Mouse (Mus musculus) heart, adult 11 months (tissue): ENCODE measurements around the gene Cnep1r1.

Experiments used
- DNase-seq: peaks from one replicate; pipeline ENCODE4 v3.0.0; 2022

The Cnep1r1 gene

DNA sequence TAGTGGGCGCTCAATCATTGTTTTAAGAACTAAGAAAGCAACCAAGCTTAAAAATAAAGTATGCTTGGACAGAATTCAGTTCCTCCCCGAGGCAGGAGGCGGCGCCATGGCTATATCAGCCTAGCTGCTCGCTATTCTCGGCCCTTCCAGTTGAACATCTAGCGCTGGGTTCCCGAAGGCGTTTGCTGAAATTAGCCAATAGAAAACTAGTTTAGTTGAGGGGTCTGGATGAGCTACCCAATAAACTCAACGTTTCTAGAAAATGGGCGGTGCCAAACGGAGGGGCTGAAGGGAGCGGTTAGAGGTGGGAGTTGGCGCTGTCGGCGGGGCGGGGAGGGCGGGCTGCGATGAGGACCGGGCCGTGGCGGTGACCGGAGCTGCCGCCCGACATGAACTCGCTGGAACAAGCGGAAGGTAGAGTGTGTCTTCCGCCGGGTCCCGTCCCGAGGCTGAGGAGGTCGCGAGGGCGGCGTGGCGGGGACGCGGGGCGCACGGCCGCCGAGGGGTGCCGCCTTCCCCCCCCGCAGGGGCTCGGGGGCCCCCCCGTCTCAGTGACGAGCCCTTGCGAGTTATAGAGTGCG, at the start of gene Cnep1r1:
TSS of gene Cnep1r1 (plus strand) at position 314 of the 581 bp plus-strand sequence.
- peak; percentile 99 for DNase-seq

DNA sequence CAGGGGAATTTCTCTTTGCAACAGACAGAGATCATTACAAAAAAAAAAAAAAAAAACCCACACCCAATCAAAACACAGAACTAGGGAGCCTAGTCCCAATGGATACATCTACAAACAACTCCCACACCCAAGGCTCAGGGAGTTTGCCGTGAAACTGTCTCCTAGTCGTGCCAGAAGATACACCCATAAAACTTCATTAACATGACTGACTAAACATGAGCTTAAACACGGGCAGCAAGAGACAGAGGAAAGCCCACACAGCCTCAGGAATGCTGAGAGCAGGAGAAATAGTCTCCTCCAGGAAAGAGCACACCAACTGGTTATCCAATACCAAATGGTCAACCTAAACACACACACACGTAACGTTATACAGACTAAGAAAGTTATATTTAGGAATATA, 36.4 kb upstream of the Cnep1r1 start:
- DNase-seq: peak; percentile 28

DNA sequence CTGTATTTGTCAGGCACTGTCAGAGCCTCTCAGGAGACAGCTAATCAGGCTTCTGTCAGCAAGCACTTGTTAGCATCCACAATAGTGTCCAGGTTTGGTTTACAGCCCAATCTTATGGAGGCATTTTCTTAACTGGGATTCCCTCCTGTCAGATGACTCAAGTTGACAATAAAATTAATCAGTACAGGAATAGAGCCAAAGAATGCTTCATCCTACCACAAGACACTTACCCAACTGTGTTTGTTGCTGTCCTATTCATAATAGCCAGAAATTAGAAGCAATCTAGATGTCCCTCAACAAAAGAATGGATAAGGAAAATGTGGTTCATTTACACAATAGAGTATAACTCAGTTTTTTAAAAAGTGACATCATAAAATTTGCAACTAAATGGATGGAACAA, 30.6 kb upstream of the Cnep1r1 start:
- no peak for DNase-seq

DNA sequence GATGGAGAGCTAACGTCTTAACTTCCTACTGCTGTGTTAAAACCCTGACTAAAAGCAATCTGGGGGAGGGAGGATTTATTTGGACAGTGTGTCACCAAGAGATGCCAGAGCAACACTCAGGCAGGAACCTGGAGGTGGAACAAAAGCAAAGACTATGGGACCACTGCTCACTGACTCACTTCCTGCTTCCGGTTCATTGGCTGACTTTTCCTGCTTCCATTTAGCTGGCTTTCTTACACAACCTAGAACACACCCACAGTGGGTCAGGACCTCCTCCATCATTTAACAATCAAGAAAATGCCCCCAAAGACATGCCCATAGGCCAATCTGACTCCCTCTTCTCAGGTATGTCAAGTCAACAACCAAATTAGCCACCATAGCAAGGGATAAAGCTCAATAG, 26.9 kb upstream of the Cnep1r1 start:
- DNase-seq: peak; percentile 70

DNA sequence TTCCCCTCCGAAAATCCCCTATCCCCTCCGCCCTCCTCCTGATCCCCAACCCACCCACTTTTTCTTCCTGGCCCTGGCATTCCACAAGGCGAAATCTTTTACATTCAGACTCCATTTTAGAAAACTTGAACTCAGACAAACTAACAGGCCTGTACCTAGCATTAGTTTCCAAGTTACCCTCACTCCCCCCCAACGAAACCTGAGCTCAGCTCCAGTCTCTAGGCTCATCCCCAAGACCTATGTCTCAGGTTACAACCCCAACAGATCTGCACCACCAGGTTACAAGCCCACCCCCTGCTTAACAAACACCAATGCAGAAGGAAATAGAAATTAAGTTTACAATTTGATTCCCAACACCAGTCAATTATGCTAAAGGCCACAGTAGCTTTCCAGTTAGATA, 25.2 kb upstream of the Cnep1r1 start:
- DNase-seq: peak; percentile 23

DNA sequence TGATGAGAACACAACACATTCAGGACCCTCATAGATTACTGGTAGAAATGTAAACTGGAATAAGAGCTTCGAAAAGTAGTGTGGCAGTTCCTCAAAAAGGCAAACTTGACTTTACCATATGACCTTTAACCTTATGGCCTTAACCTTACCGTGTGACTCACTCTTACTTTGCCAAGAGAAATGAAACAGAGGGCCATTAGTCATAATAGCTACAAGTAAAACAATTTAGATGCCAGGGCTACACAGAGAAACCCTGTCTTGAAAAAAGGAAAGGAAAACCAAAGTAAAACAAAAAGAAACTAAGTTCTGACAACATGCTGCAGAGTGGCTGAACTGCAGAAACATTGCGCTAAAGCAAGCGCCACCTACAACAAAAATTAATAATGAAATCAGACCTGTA, 19.7 kb upstream of the Cnep1r1 start:
- DNase-seq: peak; percentile 43

DNA sequence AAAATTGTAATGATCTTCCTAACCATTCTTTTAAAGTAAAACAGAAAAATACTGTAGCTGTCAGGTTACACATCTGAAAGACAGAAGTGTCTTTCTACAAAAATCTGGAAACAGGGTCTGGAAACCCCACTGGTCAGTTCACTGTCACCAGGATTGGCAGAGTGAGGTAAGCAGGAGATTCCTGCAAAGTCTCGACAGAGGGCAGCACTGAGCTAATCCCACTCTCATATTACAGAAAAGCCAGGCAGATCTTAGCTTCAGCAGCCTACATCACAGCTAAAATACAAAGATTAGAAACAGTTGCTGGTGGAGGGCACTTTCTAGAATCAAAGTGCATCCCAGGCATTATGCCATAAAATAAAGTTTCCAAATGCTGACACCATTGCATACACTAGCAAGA, 19.0 kb upstream of the Cnep1r1 start:
- peak; percentile 88 for DNase-seq

DNA sequence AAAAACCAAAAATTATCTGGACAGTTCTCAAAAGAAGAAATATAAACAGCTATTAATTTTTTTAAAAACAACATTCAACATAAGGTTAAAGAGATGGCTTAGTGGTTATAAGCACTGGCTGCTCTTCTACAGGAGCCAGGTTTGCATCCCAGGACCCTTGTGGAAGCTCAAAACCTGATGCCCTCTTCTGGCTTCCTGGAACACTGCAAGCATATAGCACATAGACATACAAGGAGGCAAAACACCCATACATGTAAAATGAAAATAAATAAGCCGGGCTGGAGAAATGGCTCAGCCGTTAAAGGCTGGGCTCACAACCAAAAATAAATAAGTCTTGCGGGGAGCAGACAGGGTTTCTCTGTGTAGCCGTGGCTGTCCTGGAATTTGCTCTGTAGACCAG, 9.3 kb upstream of the Cnep1r1 start:
- no peak for DNase-seq

DNA sequence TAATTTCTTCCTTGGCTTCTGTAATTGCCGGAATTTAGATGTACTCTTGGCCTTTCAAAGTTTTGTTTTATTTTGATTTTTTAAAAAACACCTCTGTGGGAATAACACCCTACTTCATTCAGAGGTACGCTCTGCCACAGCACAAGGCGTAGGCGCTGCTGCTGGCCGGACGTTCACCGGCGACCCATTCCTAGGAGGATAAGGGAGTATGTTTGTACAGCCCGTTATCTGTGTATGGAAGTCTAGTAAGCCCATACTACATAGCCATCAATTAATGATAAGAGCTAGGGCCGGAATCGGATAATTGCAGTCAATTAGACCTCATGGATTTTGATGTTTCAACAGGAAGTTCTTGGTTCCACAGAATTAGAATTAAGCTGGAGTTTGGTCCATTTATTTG, 507 bp downstream of the Cnep1r1 start:
- DNase-seq: peak; percentile 81

DNA sequence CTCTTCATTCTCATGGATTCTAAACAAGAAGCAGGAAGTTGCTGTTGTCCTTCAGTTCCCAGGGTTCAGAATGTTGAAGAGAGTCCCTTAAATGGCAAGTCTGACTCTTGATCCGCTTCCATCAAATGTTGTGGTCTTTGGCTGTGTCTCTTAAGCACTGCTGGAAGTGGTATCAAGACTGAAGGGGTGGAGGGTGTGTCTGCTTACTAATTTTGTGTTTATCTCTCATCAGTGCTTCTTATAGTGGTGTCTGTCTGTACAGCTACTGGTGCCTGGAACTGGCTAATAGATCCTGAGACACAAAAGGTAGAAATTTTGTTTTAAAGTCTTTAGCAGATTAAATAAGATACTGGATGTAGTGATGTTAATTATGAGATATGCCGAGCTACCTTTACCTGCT, 6.3 kb downstream of the Cnep1r1 start:
- peak; percentile 45 for DNase-seq

DNA sequence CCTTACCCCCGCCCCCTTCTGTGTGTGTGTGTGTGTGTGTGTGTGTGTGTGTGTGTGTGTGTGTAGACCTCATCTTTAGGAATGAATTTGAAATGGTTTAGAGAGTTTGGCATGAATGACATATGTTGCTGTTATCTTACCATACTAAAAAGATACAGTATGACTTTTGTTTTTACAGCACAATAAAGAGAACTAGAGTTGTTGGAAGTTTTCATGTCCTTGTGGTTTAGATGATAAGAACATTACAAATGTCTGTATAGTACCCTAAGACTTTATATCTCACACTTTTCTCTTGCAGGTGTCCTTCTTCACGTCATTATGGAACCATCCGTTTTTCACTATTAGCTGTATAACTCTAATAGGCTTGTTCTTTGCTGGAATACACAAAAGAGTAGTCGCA, 10.8 kb downstream of the Cnep1r1 start:
- DNase-seq: no peak

DNA sequence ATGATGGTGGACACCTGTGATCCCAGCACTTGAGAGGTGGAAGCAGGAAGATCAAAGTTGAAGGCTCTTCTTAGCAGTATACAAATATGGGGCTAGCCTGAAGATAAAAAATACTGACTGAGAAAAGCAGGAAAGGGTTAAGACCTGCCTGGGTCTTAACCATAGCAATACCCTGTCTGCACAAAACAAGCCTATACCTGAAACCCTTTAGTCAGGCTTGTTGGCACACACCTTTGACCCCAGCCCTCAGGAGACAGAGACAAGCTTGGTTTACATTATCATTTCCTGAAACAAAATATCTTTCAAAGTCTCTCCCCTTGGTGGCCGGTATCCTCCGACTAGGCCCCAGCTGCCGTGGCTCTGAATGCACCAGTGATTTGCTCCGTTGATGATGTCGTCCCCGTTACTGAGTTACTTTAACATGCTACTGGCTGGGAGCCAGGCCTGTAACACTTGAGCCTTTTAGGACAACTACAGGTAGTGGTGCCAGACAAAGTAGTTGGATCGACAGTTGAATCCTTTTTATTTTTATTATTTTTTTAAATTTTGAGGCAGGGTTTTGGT, 12.3 kb downstream of the Cnep1r1 start:
- peak; percentile 64 for DNase-seq

DNA sequence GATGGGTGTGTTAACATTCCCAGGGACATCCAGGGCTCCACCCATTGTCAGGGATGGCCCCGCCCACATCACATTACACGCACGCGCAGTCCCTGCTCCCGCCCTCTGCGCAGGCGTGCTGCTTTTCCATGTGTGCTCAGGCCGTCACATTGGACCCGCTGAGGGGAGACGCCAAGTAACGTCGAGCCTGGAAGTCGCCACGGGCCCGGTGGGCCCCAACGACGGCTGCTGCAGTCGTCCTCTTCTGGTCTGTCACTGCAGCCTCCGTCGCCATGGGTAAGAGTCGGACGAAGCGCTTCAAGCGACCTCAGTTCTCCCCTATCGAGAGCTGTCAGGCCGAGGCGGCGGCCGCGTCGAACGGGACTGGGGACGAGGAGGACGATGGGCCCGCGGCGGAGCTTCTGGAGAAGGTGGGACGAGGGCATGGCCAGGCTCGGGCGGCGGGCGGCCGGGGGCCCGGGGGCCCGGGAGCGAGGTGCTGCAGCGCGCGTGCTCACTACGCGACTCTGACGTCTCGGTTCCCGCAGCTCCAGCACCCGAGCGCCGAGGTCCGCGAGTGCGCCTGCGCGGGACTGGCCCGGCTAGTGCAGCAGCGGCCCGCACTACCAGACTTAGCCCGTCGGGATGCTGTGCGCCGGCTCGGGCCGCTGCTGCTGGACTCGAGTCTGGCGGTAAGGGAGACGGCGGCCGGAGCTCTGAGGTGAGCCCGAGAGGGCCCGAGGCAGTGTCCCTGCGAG, 19.3 kb downstream of the Cnep1r1 start, which contains the start of gene Heatr3:
TSS of gene Heatr3 (plus strand) at position 108 of the 737 bp plus-strand sequence.
- peak; percentile 99 for DNase-seq

DNA sequence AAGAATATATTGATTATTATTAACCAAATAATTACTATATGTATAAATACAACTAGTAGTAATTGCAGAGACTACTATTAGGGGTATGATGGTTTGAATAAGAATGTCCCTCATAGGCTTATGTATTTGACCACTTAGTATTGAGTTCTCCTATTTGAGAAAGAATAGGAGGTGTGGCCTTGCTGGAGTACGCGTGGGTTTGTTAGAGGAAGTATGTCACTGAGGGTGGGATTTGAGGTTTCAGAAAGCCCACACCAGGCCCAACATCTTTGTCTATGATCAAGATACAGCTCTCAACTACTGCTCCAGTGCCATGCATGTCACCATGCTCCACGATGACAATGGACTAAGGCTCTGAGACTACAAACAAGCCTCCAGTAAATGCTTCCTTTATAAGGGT, 20.7 kb downstream of the Cnep1r1 start:
- no peak for DNase-seq

DNA sequence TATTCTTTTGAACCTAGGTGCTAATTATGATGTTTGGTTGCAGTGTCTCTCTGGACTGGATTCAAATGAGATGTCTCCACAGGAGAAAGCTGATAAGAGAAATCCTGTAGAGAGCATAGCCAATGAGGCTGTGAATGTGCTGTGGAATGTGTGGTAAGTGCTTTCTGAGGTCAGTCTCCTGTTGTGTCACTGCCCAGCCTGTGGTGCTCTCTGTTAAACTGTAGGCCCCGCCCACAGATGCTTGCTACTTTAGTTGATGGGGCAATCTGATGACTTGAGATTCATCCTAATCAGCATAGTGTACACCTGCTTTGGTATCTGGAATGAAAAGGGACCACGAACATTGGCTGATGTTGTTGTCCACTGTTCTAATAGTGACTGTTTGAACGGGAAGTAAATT, 23.1 kb downstream of the Cnep1r1 start:
- no peak for DNase-seq

DNA sequence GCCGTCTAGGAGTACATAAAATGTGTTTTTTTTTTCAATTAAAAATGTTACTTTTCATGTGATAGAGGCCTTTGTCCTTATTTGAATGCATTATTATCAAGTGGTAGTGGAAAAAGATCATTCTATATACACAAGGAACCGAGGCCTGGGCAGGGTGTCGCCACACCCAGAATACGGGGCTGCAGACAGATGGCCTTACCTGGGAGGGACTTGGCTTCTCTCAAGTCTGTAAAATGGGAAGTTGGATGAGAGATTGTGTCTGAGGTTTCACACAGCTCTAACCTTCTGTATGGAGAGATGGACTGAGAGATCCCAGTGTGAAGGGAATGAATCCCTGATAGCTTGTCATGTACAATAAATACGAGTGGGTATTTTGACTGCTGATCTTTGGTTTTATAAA, 25.5 kb downstream of the Cnep1r1 start:
- no peak for DNase-seq

DNA sequence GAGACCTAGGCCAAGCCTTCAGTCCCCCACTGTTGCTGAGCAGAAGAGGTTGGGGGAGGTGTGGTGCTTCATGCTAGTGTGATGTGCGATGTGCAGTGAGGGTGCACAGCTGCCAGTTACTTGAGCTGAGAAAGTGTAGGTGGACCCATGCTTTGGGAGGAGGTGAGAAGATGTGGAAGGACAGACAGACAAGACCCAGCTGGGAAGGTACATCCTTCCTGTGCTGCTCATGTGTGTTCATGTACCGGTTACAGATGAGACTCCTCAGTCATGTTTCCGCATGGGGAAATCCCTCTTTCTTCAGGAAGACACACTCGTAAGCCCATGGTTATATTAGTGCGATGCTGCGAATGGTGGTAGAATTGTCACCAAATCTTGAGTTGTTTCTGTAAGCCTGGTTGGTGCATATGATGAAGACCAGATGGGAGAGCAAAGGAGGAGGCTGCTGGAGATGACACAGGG, 32.4 kb downstream of the Cnep1r1 start:
- no peak for DNase-seq

DNA sequence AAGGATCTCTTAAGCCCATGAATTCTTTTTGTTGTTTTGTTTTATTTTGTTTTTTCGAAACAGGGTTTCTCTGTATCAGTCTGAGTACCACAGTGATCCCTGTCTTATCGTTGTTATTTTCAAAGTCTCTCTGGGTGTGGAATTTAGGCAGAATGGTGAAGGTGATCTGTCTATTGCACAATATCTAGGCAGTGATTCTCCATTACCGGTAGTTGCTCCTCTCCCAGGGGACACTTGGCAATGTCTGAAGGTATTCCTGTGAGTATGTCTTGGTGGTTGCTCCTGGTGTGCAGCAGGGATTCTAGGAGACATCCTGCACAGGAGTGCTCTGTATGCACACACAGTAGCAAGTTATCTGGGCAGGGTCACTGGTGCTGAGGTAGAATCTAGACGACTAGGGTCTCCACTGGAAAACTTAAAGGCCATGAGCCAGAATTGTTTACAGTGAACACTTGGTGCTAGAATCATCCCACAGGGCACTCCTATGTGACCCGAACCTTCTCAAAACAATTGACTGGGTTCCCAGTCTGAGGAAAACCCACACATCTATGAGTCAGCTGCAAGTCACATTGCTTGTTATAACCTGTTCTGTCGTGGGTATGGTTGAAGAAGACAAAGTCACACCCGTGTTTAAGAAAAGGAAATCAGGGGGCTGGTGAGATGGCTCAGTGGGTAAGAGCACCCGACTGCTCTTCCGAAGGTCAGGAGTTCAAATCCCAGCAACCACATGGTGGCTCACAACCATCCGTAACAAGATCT, 41.8 kb downstream of the Cnep1r1 start:
- DNase-seq: no peak

DNA sequence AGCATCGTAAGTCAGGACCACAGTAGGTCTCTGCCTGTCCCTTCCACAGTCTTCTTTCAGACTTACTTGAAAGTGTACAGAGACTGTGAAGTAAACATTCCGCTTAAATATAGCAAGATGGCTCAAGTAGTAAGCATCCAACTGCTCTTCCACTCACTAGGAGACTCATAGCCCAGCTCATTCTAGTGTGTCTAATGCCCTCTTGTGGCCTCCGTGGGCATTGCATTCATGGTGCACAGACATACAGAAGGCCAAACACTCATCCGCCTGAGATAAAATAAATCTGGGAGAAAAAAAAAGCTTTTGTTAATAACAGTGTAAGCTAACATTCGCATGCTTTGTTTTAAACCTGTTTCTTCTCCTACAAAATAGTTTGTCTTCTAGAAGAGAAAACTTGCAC, 42.9 kb downstream of the Cnep1r1 start:
- DNase-seq: no peak

DNA sequence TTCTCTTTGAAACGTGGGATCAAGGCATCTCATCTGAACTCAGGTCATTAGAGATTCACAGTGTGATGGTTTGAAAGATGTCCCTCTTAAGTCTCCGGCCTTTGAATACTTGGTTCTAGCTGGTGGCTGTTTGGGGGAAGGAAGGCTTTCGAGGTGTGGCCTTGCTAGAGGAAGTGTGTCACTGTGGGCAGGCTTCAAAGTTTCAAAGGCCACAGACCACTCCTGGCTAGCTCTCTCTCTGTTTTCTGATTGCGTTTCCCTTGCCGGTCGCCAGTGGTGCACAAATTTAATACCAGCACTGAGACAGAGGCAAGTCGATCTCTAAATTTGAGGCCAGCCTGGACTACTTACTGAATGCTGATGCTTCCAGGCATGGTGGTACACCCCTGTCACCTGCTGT, 56.7 kb downstream of the Cnep1r1 start:
- peak; percentile 87 for DNase-seq

DNA sequence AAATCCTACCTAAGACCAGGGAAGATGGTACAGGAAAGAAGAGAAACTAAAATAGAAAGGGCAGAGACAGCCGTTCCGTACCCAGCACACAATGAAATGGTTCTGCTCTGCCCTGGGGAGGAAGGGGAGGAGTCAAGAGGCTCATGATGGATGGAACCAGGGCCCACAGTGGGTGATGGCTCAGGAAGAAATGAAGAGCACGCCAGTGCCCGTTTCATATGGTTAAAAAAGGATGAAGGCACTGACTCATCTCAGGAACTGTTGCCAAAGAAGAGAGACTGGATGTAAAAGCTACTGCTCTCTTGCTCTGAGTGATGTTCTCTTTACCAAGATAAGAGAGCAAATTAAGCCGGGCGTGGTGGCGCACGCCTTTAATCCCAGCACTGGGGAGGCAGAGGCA, 58.7 kb downstream of the Cnep1r1 start:
- DNase-seq: no peak

DNA sequence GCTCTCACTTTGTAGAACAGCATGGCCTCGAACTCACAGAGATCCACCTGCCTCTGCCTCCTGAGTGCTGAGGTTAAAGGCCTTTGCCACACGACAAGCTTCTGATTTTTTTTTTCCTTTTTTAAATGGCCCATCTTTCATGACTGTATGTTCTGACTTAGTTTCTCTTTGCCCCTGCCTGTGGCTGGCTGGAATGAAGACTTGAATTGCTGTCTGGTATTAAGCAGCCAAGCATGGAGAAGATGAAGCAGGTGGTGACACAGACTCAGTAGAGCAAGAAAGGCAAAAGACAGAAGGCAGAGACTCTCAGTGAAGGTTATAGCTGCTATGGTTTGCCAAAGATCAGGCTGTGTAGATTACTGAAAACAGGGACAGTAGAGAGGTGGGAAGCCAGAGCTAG, 64.6 kb downstream of the Cnep1r1 start:
- peak; percentile 62 for DNase-seq
